Mouse (Mus musculus): Measurements from ENCODE around the gene Arntl.

Arntl gene

DNA sequence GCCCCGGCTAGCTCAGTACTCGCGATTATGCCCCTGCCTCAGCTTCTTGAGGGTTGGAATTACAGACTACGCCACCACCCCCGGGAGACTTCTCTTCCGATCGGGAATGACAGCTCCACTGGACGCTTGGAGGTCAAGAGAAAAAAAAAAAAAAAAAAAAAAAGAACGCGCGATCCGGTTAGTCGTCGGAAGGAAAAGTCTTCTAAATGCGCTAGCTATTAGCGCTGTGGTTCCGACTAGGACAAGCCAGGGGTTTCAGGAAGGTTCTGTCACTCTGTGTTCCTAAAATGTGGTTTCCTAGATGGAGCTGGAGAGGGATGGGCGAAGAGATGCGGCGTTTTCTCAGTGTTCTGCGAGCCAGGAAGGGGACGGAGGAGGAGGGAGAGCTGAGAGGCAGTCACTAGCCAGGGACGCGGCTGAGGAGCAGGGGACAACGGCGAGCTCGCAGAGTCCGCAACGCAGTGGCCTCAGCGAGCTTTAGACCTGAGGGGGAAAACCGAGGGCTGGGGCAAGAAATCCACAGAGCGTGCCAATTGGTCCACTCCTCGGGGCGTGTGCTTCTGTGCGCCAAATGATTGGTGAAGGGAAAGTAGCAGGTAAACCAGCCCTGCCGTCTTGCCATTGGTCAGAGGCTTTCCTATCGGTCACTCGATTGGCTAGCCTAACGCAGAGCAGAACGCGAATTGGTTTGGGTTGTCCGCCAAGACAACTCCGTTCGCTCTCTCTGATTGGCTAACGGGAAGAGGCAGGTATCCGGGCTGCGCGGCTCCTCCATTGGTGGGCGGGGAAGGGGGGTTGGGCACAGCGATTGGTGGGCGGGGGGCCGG is at the start of gene Arntl:
Gene Arntl, plus strand, starts transcription at position 822 of the 827 bp plus-strand sequence.
- in situ Hi-C loops (cut with MboI; ENCODE audit: low sequenced_read_pairs): no loop called here

DNA sequence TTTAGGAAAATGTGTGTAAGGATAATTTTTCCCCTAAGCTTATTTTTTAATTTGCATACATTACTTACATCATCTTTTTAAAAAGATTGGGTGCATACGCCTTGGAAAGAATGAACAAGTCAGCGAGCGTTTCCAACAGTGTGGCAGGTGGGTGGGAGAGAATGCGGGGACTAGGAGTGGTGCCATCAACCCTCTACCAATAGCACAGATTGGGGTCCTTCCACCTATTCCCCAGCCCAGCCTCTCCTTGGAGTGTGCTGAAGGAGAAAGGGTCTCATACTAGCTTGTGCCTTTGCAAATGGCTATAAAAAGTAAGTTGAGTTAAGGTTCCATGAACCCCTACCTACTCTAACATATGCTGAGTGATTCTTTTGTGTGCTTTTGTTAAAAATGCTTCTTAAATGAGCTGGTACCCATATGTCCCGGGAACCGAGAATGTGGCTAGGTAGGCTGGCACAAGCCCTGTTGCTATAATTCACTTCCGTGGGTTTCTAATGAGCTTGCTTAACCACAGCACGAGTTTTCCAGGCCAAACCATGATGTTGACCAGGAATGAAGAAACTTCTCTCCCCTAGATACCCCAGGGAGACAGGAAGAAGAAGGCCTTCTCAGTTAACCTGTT is 46.1 kb upstream of the Arntl start:
- in situ Hi-C loops (cut with MboI; ENCODE audit: low sequenced_read_pairs): no loop called here

DNA sequence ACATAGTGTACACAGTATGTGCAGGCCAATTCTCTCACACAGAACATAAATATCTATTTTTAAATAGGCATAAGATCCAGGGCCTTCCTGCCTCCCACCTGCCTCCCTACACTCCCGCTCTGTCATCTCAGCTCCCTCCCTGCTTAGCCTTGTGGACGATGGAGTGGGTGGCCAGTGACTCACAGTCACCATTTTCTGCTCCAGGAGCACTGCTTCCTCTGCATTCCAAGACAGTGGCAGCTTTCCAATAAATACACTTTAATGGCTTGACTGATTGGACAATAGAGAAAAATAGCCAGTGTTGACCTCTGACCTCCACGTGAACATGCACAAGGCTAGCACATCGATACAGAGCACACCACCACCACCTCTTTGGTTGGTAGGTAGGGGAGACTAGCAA is 42.5 kb upstream of the Arntl start:
- in situ Hi-C loops (cut with MboI; ENCODE audit: low sequenced_read_pairs): no loop called here

DNA sequence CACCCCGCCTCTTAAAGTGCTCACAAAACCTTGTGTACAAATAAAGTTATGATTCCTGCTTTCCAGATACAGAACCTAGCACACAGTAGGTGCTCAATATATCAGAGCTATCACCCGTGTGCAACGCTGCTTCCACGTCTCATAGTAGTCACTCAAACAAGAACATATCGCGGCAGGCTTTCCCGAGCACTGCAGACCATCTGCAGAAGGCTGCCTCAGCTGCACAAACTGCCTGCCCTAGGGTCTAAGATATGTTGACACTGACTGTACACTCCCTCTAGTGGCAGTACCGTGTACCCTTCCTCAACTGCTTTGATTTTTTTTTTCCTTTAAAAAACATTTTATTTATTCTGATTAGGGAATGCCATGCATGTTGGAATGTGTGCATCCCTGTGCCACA is 40.2 kb upstream of the Arntl start:
- in situ Hi-C loops (cut with MboI; ENCODE audit: low sequenced_read_pairs): no loop called here

DNA sequence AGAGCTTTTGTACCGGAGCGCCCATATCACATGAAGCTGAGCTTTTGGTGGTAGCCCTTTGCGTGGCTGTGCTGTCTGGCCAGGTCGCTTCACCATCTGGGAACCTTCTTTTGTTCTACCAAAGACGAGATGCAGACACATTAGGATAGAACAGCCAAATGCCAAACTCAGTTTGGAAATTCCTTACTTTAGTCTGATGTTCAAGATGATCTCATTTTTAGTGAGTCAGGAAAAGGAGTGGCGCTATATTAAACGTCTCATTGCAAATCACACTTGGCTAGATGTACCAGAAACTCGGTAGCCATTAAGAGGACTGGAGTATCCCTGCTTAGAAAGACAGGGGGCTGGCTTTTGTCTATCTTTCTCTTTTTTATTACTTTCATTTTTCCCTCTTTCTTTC is 38.7 kb upstream of the Arntl start:
- in situ Hi-C loops (cut with MboI; ENCODE audit: low sequenced_read_pairs): no loop called here

DNA sequence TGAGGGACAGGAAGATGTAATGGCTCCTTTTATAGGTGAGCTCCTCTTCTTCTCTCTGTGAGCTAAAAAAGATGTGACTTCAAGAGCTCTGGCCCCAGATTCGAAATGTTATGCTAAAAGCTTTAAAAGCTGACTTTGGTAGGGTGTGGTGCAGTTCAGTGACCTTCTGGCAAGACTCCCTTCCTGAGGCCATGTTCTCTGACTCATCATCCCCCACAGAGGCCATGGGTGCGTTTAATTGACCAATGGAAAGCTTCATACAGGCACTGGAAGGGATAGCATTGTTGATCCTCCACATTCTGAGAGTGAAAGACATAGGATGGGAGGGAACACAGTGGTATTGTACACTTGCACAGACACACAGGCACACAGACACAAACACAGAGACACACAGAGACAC is 34.8 kb upstream of the Arntl start:
- in situ Hi-C loops (cut with MboI; ENCODE audit: low sequenced_read_pairs): no loop called here

DNA sequence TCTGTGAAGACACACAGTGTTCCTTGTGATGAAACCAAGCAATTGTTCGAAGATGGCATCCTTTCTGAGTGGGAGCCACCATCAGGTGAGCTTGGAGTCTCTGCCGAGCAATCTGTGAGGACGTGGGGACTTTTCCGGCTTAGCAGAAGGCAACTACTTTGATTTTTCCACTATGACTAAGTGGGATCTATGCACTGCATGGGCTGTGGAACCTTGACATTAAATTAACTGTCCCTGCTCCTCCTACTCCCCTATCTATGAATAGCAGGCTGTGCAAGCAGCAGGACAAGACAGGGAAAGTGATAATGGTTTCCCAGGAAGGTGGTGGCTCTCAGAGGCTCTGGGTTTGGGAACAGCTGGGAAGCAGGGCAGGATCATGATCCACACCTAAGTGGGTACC is 31.8 kb upstream of the Arntl start:
- in situ Hi-C loops (cut with MboI; ENCODE audit: low sequenced_read_pairs): no loop called here

DNA sequence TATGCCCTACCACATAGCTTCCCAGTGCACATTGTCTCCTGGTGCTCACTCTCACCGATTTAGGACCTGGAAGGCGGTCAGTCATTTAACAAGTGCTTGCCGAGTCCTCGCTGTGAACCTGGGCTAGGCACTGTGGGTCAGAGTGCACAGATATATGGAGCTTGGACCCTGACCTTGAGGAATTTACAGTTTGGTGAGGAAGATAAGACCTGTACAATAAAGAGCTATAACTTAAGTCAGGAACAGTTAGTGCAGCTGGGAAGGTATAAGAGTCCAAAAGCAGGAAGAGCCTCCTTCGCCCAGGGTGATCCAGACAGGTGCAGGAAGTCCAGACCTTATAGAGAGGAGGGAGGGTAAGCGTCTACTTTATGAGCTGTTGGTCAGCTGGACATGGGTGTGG is 29.2 kb upstream of the Arntl start:
- in situ Hi-C loops (cut with MboI; ENCODE audit: low sequenced_read_pairs): no loop called here

DNA sequence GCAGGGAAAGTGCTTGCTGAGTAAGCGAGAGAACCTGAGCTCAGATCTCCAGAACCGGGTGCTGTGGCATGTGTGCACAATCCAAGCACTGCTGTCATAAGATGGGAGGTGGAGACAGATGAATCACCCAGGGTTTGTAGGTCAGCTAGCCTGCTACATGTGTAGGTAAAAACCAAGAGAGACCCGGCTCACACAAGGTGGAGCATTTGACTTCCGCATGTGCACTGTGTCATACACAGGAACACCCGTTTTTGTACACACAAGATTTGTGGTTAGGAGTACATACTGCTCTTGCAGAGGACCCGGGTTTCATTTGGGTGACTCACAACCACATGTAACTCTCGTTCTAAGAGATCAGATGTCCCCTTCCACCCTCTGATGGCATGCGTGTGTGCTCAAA is 23.5 kb upstream of the Arntl start:
- in situ Hi-C loops (cut with MboI; ENCODE audit: low sequenced_read_pairs): no loop called here

DNA sequence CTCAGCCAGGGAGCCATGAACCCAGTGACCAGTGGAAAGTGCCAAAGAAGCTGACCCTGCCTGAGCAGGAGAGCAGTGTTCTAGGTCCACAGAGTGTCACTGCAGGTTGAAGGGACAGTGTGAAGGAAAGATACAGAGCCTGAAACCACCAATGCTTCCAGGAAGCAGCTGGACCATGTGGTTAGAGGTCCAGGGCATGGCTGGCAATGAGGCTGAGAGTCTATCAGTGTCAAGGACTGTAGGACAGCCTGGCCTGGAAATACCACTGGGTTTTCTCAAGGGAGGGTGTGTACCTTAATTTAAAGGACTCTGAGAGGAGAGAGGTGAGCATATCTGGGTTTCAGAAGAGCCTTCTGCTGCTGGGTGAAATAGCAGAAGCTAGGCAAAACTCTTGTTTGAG is 22.2 kb upstream of the Arntl start:
- in situ Hi-C loops (cut with MboI; ENCODE audit: low sequenced_read_pairs): no loop called here

DNA sequence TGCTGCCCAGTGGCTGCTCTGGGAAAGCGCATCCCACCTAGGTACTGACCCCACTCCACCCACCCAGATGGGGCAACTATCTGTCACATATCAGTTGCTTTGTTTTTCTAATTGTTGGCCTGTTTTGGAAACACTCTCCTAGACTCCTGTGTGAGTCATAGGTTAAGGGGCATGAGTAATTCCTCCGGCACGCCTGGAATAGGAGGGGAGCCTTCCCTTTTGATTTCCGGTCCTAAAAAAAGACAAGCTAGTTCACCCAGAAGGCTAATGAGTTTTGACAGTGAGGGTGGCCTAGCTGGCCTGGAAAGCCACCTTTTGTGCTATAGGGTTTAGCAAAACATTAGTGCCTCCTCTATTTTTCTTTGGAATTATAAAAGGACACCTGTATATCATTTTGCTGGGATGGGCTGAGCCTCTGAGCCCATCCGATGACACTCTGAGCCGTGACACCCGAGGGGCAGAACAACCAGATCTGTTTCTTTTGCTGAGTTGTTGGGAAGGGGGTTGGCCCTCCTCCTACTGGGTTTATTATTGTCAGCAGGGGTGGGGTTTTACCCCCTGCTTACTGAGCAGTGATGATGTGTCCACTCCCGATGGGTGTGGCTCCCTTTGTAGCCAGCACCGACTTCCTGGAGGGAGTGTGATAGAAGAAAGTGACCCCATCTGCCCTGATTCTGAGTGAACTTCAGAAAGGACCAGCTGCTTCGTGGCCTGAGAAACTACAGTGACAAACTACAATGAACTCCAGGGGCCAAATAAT is 21.0 kb upstream of the Arntl start:
- in situ Hi-C loops (cut with MboI; ENCODE audit: low sequenced_read_pairs): no loop called here

DNA sequence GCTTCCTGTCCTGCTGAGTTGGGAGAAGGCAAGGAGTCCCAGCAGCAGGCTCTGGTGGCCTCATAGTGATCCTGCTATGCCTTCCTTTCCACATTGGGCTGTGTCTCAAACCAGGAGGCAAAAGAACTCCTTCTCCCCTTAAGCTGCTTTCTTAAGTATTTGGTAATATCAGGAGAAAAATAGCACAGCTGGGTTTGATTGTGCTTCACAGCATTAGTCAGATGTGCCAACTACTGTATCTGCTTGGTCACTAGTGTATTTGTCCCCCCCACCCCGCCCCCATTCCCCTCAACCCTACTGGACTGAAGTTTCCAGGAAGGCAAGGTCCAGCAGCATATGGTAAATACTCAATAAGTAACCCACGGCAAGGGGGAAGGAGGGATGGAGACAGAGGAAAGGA is 19.2 kb upstream of the Arntl start:
- in situ Hi-C loops (cut with MboI; ENCODE audit: low sequenced_read_pairs): no loop called here

DNA sequence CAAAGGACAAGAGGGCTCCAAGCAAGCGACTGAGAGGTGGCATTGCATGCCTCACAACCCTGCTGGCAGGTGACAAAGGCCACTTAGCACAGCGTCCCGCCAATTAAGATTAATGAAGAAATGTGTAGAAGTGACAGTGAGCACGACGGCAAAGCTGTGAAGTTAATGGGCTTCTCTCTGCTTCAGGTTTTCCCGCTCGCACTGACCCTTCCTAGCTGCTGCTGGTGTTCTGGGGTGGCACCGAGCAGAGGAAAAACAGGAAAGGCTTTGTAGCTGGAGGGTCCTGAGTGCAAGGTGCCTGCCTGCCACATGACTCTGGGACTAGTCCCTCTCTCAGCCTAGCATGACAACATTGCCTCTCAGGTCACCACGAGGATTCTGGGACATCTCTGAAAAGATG is 18.7 kb upstream of the Arntl start:
- in situ Hi-C loops (cut with MboI; ENCODE audit: low sequenced_read_pairs): no loop called here

DNA sequence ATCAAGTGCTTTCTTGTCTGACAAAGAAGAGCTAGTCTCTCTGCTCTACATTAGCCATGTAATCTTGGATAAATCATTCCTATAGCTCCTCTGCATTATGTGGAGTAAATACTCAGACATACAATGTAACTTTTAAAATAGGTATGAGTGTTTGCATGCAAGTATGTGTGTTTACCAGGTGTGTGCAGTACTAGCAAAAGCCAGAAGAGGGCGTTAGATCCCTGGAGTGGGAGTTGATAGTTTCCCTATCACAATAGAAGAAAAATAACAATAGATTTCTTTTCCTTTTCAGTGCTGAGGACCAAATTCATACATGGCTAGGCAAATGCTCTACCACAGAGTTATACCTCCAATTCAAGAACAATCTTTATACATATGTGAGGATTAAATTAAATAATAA is 15.5 kb upstream of the Arntl start:
- in situ Hi-C loops (cut with MboI; ENCODE audit: low sequenced_read_pairs): no loop called here

DNA sequence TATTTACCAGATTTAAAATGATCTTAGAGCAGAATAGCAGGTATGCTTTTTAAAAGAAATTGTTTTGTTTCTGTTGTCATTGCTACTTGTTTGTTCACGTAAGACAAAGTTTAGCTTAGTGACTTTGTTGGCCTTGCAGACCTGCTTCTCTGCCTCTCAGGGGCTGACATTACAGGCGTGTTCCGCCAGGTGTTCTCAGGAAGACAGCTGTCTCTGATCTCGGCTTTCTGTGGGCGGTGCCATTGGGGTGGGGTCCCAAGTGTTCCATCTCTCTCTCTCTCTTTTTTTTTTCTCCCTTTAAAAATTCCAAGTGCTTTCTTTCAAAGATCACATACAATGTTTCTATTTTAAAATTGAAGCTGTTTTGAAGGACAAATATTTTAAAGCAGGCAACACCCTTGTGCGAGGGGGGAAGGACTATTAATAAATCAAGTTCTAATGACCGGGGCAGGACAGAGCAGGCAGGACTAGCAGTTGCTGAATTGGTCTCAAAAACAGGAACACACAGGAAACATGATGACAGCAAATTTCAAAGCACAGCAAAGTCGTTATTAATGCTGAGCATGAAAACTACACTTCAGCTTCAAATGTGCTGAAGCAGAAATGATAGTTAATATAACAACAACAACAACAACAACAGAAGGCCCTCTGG is 14.4 kb upstream of the Arntl start:
- in situ Hi-C loops (cut with MboI; ENCODE audit: low sequenced_read_pairs): no loop called here

DNA sequence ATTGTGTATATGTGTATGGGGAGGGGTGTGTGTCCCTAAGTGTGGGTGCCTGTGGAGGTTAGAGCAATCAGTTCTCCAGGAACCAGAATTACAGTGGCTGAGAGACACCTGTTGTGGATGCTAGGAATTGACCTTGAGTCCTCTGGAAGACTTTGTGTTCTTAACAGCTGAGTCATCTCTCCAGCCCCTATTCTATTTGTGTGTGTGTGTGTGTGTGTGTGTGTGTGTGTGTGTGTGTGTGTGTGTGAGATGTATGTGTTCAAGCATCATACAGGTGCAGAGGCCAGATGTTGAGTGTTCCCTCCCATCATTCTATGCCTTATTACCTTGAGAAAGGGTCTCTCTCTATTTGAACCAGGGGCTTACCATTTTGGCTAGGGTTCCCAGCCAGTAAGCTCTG is 13.4 kb upstream of the Arntl start:
- in situ Hi-C loops (cut with MboI; ENCODE audit: low sequenced_read_pairs): no loop called here

DNA sequence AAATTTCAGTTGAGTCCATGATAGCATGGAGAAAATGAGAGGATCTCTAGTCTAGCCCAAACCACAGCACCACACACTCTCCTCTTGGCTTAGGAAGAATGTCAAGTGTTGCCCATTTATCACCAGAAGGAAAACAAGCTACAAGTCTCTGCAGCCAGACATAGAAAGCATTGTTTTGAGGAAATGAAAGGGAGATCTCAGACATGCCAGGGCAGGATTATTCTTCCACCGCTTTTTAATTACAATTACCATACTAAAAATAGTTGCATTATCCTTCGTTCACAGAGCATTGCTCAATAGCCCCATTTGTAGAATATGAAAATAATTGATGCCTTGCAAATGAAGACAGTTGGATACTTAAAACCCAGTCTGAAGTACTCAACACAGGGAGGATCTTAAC is 12.0 kb upstream of the Arntl start:
- in situ Hi-C loops (cut with MboI; ENCODE audit: low sequenced_read_pairs): no loop called here

DNA sequence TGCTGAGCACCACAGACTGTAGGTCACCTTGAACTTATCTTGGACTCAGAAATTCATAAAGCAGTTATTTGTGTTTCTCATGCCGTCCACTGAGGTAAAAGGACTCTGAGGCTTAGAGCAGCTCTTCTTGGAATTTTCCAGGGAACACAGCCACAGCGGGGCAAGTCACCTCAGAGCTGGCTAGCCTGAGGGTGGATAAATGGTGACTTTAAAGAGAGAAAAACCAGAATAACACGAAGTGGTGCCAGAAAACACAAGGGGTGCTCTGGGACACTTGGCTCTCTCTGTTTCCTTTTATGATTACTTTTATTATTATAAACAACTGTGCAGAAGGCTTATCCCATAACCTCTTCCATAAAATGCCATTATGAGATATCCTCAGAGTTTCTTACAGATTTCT is 11.1 kb upstream of the Arntl start:
- in situ Hi-C loops (cut with MboI; ENCODE audit: low sequenced_read_pairs): no loop called here

DNA sequence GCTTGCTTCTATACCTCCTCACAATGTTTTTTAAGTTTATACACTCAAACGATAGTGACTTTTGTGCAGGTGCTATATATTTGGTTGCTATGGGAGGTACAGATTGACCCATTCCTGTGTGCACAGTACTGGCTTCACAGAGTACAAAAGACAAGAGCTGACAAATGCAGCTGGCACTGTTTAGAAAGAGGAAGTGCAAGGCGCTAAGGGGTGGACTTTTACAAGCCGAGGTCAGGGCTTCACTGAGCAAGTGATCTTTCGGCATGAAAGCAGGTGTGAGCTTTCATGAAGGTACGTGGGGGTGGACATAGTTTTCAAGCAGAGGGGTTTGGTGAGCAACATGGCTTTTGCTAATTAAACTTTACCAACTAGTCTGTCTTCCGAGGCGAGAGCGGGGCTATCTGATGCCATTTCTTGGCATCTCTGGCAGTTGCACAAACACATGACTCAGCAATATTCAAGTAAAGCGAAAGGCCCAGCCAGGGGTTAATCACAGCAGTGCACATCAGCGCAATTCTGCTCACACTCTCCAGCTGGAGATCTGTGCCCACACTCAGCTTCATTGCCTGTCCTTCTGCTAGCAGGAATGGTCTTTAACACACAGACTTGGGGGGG is 10.0 kb upstream of the Arntl start:
- in situ Hi-C loops (cut with MboI; ENCODE audit: low sequenced_read_pairs): no loop called here

DNA sequence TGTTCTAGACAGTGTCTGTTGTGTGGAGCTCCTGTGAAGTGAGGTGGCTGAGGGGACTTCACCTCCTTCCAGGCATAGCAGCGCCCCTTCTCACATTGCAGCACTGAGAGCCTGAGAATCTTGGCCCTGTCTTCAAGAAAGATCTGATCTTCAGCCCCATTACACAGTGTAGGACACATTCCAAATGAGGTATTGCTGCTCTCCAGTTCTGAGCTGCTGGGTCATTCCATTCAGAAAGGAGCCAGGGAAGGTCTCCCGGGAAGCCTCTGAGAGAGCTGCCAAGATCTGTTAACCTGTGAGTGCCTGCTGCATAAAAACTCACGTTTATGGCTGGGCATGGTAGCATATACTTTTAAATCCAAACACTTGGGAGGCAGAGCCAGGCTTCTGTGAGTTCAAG is 5.7 kb upstream of the Arntl start:
- in situ Hi-C loops (cut with MboI; ENCODE audit: low sequenced_read_pairs): no loop called here

All from CH12F3 (cell line).